Mouse (Mus musculus) liver, postnatal 0 days (tissue): ENCODE data around the gene Ptpn9. TPM values are rescaled to one million over a fixed set of nuclear protein-coding genes. Genes with fewer than 3 reads are reported as not detected.
"Not testable (repeated sequence)": the region's sequence is repeated elsewhere in the genome, so short reads cannot be mapped to it uniquely, and the experiment has no call there.

Experiments used
- ATAC-seq: fragments of 200-750 bp; cut with Nextera tagmentation; 2 replicates; pipeline ENCODE4 v1.8.0; 2017; ENCODE audit warnings: mild to moderate bottlenecking, moderate library complexity
- DNase-seq: peaks from one replicate; pipeline ENCODE4 v3.0.0-alpha.2; 2016
- H3K27ac ChIP-seq: fragments of 300-500 bp; sonication (generic); 2 replicates; pipeline ENCODE4 v1.5.1; 2014; ENCODE audit warnings: antibody characterized with exemption, moderate library complexity, mild to moderate bottlenecking, low read depth
- H3K27me3 ChIP-seq: fragments of 300-500 bp; sonication (generic); 2 replicates; pipeline ENCODE4 v1.6.1; 2014; ENCODE audit warnings: low read length, control low read depth, mixed read lengths; ENCODE audit not compliant: insufficient read depth
- H3K36me3 ChIP-seq: fragments of 300-500 bp; sonication (generic); replicated peaks from 2 replicates; pipeline ENCODE4 v1.6.1; 2014; ENCODE audit warnings: mild to moderate bottlenecking, control low read depth, low read length, moderate library complexity, mixed read lengths; ENCODE audit not compliant: insufficient read depth
- H3K4me1 ChIP-seq: fragments of 300-500 bp; sonication (generic); 2 replicates; pipeline ENCODE4 v1.6.1; 2014; ENCODE audit warnings: antibody characterized with exemption, mild to moderate bottlenecking, control low read depth; ENCODE audit not compliant: insufficient read depth
- H3K4me2 ChIP-seq: fragments of 300-500 bp; sonication (generic); 2 replicates; pipeline ENCODE4 v1.6.1; 2014; ENCODE audit warnings: low read depth, mild to moderate bottlenecking, low read length, moderate library complexity, mixed read lengths
- H3K4me3 ChIP-seq: fragments of 300-500 bp; sonication (generic); 2 replicates; pipeline ENCODE4 v1.5.1; 2014; ENCODE audit warnings: low read depth, low read length
- H3K9ac ChIP-seq: fragments of 300-500 bp; sonication (generic); replicated peaks from 2 replicates; pipeline ENCODE4 v1.6.1; 2014; ENCODE audit warnings: mild to moderate bottlenecking, moderate library complexity
- H3K9me3 ChIP-seq: fragments of 300-500 bp; sonication (generic); 2 replicates; pipeline ENCODE4 v1.6.1; 2016; ENCODE audit warnings: mild to moderate bottlenecking, control low read depth, low read length, mixed read lengths
- CTCF ChIP-seq: sonication (generic); IDR thresholded peaks from 2 replicates; pipeline ENCODE4 v1.5.1; 2016; ENCODE audit warnings: antibody characterized with exemption, low read depth
- EP300 ChIP-seq: IDR thresholded peaks from 2 replicates; pipeline ENCODE4 v1.6.1; 2016; ENCODE audit warnings: antibody characterized with exemption, low read depth, mild to moderate bottlenecking
- WGBS: fragments of 180-500 bp; shearing (Covaris S2); extraction: QIAGEN DNeasy Blood & Tissue Kit; methylation state at CpG from one replicate; pipeline ENCODE4 v1.1.7; 2014; ENCODE audit not compliant: insufficient replicate concordance; 5-methylcytosine and 5-hydroxymethylcytosine counted together
- polyA plus RNA-seq: library from polyadenylated mRNA; unstranded; fragments of >200 nt; fragmentation: Nextera tagmentation; extraction: Ambion mirVana; gene quantifications from 2 replicates; pipeline ENCODE4 v1.2.1, GENCODE M21; 2015

Ptpn9 gene
- polyA plus RNA-seq: 4.9 and 5.0 TPM in 2 replicates

- 3% methylated on average over 58 of the region's 62 CpGs for WGBS
- Histone ChIP-seq H3K9ac (peak within 1 kb of the TSS; percentile 93), H3K9me3 (no peaks in the 10 kb centered on the region), H3K4me2 (peak within 1 kb of the TSS; percentile 90), H3K27me3 (no peaks in the 10 kb centered on the region), H3K27ac (peak within 1 kb of the TSS; percentile 97), H3K4me3 (peak within 1 kb of the TSS; percentile 86), H3K4me1 (peaks cover 9% of the 10 kb centered on the region), H3K36me3 (no peaks in the 10 kb centered on the region)
- peak; percentile 75 for TF ChIP-seq CTCF
- no peak for TF ChIP-seq EP300
- DNase-seq: peak; percentile 90
- peak; percentile 86 for ATAC-seq
Measured at GRCm38 (mm10) chr9:56994286-56995197, at the start of gene Ptpn9. TSS of gene Ptpn9 (plus strand) at chr9:56994923.

- H3K4me3 ChIP-seq, H3K9ac ChIP-seq, H3K27ac ChIP-seq, H3K27me3 ChIP-seq, H3K36me3 ChIP-seq, ATAC-seq, H3K4me1 ChIP-seq, H3K4me2 ChIP-seq, H3K9me3 ChIP-seq: not testable (repeated sequence)
- 28% methylated on average over 3 of the region's 3 CpGs for WGBS
- DNase-seq: peak; percentile 51
- TF ChIP-seq CTCF: peak; percentile 83
Measured at GRCm38 (mm10) chr9:56947481-56947880, 47.2 kb upstream of the Ptpn9 start.

GRCm38 (mm10) chr9:56948699-56949098 lies 46.0 kb upstream of the Ptpn9 start:
- not testable (repeated sequence) for H3K9me3 ChIP-seq, H3K4me2 ChIP-seq, ATAC-seq, H3K9ac ChIP-seq, H3K27ac ChIP-seq, H3K4me3 ChIP-seq, H3K4me1 ChIP-seq, H3K27me3 ChIP-seq, DNase-seq, H3K36me3 ChIP-seq
- WGBS: 58% methylated on average over 5 of the region's 5 CpGs

GRCm38 (mm10) chr9:56949767-56950166 lies 45.0 kb upstream of the Ptpn9 start:
- TF ChIP-seq EP300: no peak
- no peak for TF ChIP-seq CTCF
- peak overlapping the region; percentile 72 for H3K4me2 ChIP-seq
- peak overlapping the region; percentile 50 for H3K9ac ChIP-seq
- no peaks in the 10 kb centered on the region for H3K36me3 ChIP-seq
- H3K9me3 ChIP-seq: no peaks in the 10 kb centered on the region
- peaks cover 10% of the 10 kb centered on the region for H3K4me1 ChIP-seq
- 11% methylated on average over 13 of the region's 13 CpGs for WGBS
- H3K4me3 ChIP-seq: peak overlapping the region; percentile 64
- DNase-seq (peak; percentile 18), ATAC-seq (no peak)
- H3K27me3 ChIP-seq: no peaks in the 10 kb centered on the region
- peak overlapping the region; percentile 22; the same call in 1 of the 2 replicates for H3K27ac ChIP-seq

- DNase-seq: peak; percentile 98
- Histone ChIP-seq H3K9ac (peak within 1 kb of the TSS; percentile 64), H3K4me3 (peak within 1 kb of the TSS; percentile 64), H3K4me2 (peak within 1 kb of the TSS; percentile 72), H3K9me3 (no peaks in the 10 kb centered on the region), H3K27ac (peak within 1 kb of the TSS; percentile 90), H3K4me1 (peaks cover 10% of the 10 kb centered on the region), H3K36me3 (no peaks in the 10 kb centered on the region), H3K27me3 (no peaks in the 10 kb centered on the region)
- peak; percentile 14; the same call in 1 of the 2 replicates for TF ChIP-seq EP300
- TF ChIP-seq CTCF: no peak
- 1% methylated on average over 50 of the region's 50 CpGs for WGBS
- ATAC-seq: peak; percentile 100
Measured at GRCm38 (mm10) chr9:56950414-56951400, 44.0 kb upstream of the Ptpn9 start, which contains the start of gene Snupn. TSS of gene Snupn (plus strand) at chr9:56950878.

- Histone ChIP-seq H3K27me3 (no peaks in the 10 kb centered on the region), H3K9me3 (no peaks in the 10 kb centered on the region), H3K27ac (no peak overlapping the region), H3K9ac (no peak overlapping the region), H3K4me3 (no peak overlapping the region), H3K4me2 (no peak overlapping the region), H3K36me3 (peaks cover 4% of the 10 kb centered on the region; the same call in 1 of the 2 replicates), H3K4me1 (peaks cover 10% of the 10 kb centered on the region)
- WGBS: 75% methylated on average over 1 of the region's 1 CpGs
- ATAC-seq (no peak), DNase-seq (no peak)
- TF ChIP-seq CTCF (peak; percentile 22; the same call in 1 of the 2 replicates), EP300 (no peak)
Measured at GRCm38 (mm10) chr9:56953562-56953961, 41.2 kb upstream of the Ptpn9 start.
